Mouse (Mus musculus): ENCODE data around the gene Slc25a22.

Slc25a22 gene

GRCm38 (mm10) chr7:141437178-141438120 is at the start of gene Slc25a22:
Slc25a22 (minus strand) TSS chr7:141437892.
- peak; percentile 71 to 82 for DNase-seq (ENCODE audit: low spot score in 2 of 2)

- no peak for DNase-seq (ENCODE audit: low spot score in 2 of 2)
Observed at GRCm38 (mm10) chr7:141487141-141487540, 49.4 kb upstream of the Slc25a22 start.

- no peak for DNase-seq (ENCODE audit: low spot score in 2 of 2)
Observed at GRCm38 (mm10) chr7:141486239-141486638, 48.5 kb upstream of the Slc25a22 start.

GRCm38 (mm10) chr7:141485606-141486005 is 47.9 kb upstream of the Slc25a22 start:
- no peak for DNase-seq (ENCODE audit: low spot score in 2 of 2)

GRCm38 (mm10) chr7:141485186-141485585 is 47.5 kb upstream of the Slc25a22 start:
- DNase-seq (ENCODE audit: low spot score in 2 of 2) = no peak

GRCm38 (mm10) chr7:141484186-141485120 is 46.8 kb upstream of the Slc25a22 start:
- DNase-seq (ENCODE audit: low spot score in 2 of 2) = no peak

GRCm38 (mm10) chr7:141483114-141483653 is 45.5 kb upstream of the Slc25a22 start:
- no peak for DNase-seq (ENCODE audit: low spot score in 2 of 2)

DNA sequence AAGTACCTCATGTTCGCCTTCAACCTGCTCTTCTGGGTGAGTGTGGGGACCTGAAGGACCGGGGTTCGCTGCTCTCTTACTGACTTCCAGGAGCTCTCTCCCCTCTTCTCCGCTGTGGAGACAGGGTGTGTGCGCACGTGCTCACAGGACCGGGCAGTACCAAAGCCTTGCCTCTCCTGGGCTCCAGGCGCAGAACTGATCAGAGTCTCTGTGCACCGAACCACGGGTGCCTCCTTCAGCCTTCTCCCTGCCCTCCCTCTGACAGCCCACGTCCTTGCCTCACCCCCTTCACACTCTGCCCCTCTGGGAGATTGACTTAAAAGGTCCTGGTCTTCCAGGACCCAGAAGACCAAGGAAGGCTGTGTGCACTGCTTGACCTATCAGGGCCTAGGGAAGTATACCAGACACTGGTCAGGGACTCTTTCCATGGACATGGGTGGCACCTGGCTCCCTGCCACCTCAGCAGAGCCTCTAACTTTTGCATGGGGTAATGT is 44.9 kb upstream of the Slc25a22 start:
- no peak for DNase-seq (ENCODE audit: low spot score in 2 of 2)

- DNase-seq (ENCODE audit: low spot score in 2 of 2) = no peak
Observed at GRCm38 (mm10) chr7:141481498-141482401, 44.1 kb upstream of the Slc25a22 start.

GRCm38 (mm10) chr7:141480842-141481497 is 43.3 kb upstream of the Slc25a22 start:
- DNase-seq (ENCODE audit: low spot score in 2 of 2) = peak in 1 of 2 experiments; percentile 67

- no peak for DNase-seq (ENCODE audit: low spot score in 2 of 2)
Observed at GRCm38 (mm10) chr7:141478270-141478748, 40.6 kb upstream of the Slc25a22 start.

DNA sequence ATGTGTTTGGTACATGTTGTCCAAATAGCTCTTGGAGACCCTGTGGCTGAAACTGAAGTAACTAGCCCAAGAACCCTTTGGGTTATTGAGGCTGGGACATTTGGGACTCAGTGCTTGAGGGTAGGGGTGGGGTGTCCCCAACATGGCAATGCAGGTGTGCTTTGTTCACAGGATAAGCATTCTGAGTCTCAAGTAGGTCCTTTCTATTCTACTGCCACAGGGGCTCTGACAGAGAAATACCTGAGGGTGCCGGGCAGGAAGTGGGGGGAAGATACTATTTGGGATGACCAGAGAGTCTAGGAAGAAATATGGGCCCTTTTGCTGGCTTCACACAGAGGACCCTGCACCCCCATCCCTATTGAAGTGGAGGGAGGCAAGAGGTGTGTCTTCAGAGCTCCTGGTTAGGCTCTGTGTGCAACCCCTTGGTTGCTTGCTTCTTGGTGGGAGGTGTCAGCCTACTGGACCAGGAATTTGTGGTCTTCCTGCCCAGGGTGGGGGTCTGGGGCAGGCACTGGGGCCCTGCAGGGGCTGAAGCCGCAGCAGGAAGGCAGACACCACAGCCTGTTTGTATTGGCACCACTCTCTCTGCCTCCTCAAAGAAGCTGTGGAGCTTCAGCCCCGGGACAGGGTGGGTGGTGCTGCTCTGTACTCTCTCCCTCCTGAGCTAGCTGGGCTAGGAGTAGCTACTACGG is 40.0 kb upstream of the Slc25a22 start:
- DNase-seq (ENCODE audit: low spot score in 2 of 2) = no peak

DNA sequence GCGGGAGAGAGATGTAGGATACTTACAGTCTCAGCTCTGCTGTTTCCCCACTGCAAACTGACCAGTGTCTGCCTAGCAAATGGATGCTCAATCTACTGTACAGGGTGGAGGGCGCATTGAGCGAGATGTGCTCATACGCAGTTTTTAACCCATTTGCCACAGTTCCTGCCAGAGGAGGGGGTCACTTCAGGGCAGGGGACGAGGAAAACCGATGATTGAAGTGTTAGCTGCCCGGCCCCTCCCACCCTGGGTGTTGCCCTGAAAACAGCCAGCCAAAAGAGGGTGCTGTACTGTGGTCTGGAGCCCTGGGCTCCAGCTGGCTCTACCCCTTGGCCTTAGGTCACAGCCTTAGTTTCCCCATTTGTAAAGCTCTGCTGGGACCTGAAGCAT is 39.3 kb upstream of the Slc25a22 start:
- no peak for DNase-seq (ENCODE audit: low spot score in 2 of 2)

GRCm38 (mm10) chr7:141476226-141476980 is 38.7 kb upstream of the Slc25a22 start:
- DNase-seq (ENCODE audit: low spot score in 2 of 2) = peak; percentile 59 to 74

- no peak for DNase-seq (ENCODE audit: low spot score in 2 of 2)
Observed at GRCm38 (mm10) chr7:141475805-141476158, 38.1 kb upstream of the Slc25a22 start.

DNA sequence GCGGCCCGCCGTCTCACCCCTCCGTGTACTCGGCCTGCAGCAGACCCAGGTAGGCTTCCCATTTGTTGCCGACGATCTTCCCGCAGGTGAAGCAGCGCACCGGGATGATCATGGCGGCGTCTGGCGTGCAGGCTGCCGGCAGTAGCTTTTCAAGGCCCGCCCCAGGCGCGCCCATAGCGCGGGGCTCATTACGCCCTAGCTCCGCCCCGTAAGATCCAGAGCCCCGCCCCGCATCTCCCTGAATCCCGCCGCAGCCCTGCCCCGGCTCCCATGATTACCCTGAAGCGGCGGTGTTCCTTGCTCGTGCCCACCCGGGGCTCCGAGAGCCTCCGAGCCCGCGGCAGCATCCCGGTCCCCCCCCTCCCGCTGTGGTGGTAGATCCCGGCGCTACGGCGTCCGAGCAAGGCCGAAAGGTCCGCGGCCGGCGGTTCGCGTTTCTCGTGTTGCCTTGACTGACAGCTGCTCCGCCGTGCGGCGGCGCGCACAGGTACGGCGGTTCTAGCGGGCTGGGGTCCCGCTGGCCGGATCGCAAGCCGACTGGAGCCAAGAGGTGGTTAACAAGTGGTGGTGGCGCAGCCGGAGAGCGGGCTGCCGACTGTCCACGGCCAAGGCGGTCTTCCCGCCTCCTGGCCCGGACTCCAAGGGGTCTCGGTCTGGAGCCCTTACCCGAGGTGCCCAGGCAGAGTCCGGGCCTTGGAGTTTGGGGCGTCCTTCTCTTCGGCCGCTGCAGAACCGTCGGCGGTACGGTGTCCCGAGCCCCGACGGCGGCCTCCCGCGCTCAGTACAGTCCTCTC is 37.5 kb upstream of the Slc25a22 start, which contains the start of the genes Polr2l and Tspan4:
Gene Polr2l, minus strand, starts transcription at position 122 of the 794 bp plus-strand sequence.
Gene Tspan4, plus strand, starts transcription at position 230 of the 794 bp plus-strand sequence.
- DNase-seq (ENCODE audit: low spot score in 2 of 2) = peak in 1 of 2 experiments; percentile 81

GRCm38 (mm10) chr7:141474160-141474559 is 36.5 kb upstream of the Slc25a22 start:
- DNase-seq (ENCODE audit: low spot score in 2 of 2) = no peak

DNA sequence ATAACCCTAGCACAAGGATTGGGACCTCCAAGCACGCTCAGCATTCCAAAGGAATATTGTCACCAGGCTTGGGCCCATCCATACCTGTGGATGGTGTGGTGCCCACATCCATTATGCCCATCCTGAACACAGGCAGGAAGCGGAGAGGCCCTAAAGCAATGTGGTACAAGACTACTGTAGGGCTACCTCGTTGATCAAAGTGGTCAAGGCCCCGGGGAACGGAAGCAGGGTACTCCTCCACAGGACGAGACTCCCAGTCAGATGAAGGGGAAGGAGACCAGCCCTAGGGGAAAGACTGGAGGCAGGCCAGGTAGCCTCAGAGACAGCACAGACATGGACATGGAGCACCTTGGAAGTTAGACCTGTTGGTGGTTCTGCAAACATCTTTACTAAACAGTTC is 35.1 kb upstream of the Slc25a22 start:
- DNase-seq (ENCODE audit: low spot score in 2 of 2) = no peak

All from frontal cortex, postnatal 10 days (tissue).